Mouse (Mus musculus) erythroblast, adult 5-6 weeks (primary cell): Measurements from ENCODE around the gene Cradd. TPM values are rescaled to one million over a fixed set of nuclear protein-coding genes. Genes with fewer than 3 reads are reported as not detected.

ENCODE experiments used
- ATAC-seq: replicated peaks from 2 replicates; pipeline ENCODE4 v1.8.0; 2016; ENCODE audit warnings: moderate number of reproducible peaks, mild to moderate bottlenecking, moderate TSS enrichment, inconsistent platforms; ENCODE audit not compliant: poor library complexity, low FRiP score, severe bottlenecking
- total RNA-seq, 2 experiments: library from RNA; stranded (forward) in 1 of 2; stranded (reverse) in 1 of 2; fragments of 150-400 nt in 1 of 2; fragments of 200-764, 138-1000 nt in 1 of 2; gene quantifications; 2 replicates each; pipeline versions ENCODE4 v1.2.3 to v1.2.4; 2015 to 2017; ENCODE audit warnings: low replicate concordance in 2 of 2

Gene Cradd
- total RNA-seq, 2 experiments from 2014 or later: 0.09 to 7.1 TPM

GRCm38 (mm10) chr10:95336781-95337544 lies 13.0 kb upstream of the Cradd start:
- ATAC-seq: no peak

- no peak for ATAC-seq
Measured at GRCm38 (mm10) chr10:95334826-95335225, 10.9 kb upstream of the Cradd start.

- ATAC-seq: no peak
Measured at GRCm38 (mm10) chr10:95332596-95332995, 8.7 kb upstream of the Cradd start.

- no peak for ATAC-seq
Measured at GRCm38 (mm10) chr10:95330375-95331363, 6.7 kb upstream of the Cradd start.

GRCm38 (mm10) chr10:95329884-95330283 lies 6.0 kb upstream of the Cradd start:
- ATAC-seq: no peak

GRCm38 (mm10) chr10:95324278-95324631 lies 322 bp upstream of the Cradd start:
- no peak for ATAC-seq

- ATAC-seq: no peak
Measured at GRCm38 (mm10) chr10:95322076-95323070, 1.6 kb downstream of the Cradd start.

GRCm38 (mm10) chr10:95319001-95319400 lies 4.9 kb downstream of the Cradd start:
- ATAC-seq: no peak

GRCm38 (mm10) chr10:95318392-95318708 lies 5.6 kb downstream of the Cradd start:
- no peak for ATAC-seq

- no peak for ATAC-seq
Measured at GRCm38 (mm10) chr10:95317581-95318391, 6.1 kb downstream of the Cradd start.

- ATAC-seq: no peak
Measured at GRCm38 (mm10) chr10:95317091-95317490, 6.8 kb downstream of the Cradd start.

GRCm38 (mm10) chr10:95316675-95317074 lies 7.3 kb downstream of the Cradd start:
- ATAC-seq: no peak

GRCm38 (mm10) chr10:95315801-95316474 lies 8.0 kb downstream of the Cradd start:
- no peak for ATAC-seq

GRCm38 (mm10) chr10:95315321-95315720 lies 8.6 kb downstream of the Cradd start:
- ATAC-seq: no peak

- ATAC-seq: no peak
Measured at GRCm38 (mm10) chr10:95314019-95314418, 9.9 kb downstream of the Cradd start.

GRCm38 (mm10) chr10:95313524-95313923 lies 10.4 kb downstream of the Cradd start:
- no peak for ATAC-seq

- ATAC-seq: no peak
Measured at GRCm38 (mm10) chr10:95310688-95311441, 13.1 kb downstream of the Cradd start.
